Mouse (Mus musculus) hindbrain, embryonic 14.5 days (tissue): ENCODE data around the gene Pbxip1. TPM values are rescaled to one million over a fixed set of nuclear protein-coding genes. Genes with fewer than 3 reads are reported as not detected.

Experiments used
- ATAC-seq: fragments of 200-750 bp; cut with Nextera tagmentation; 2 replicates; pipeline ENCODE4 v1.8.0; 2017; ENCODE audit warnings: moderate number of reproducible peaks, mild to moderate bottlenecking, moderate TSS enrichment, moderate library complexity; ENCODE audit not compliant: low FRiP score
- DNase-seq: peaks from one replicate; pipeline ENCODE4 v3.0.0-alpha.2; 2015; ENCODE audit warnings: low spot score
- H3K27ac ChIP-seq: fragments of 300-500 bp; sonication (generic); 2 replicates; pipeline ENCODE4 v1.5.1; 2014; ENCODE audit warnings: mild to moderate bottlenecking, moderate library complexity
- H3K27me3 ChIP-seq: fragments of 300-500 bp; sonication (generic); 2 replicates; pipeline ENCODE4 v1.6.1; 2014; ENCODE audit warnings: mild to moderate bottlenecking, low read length, mixed read lengths; ENCODE audit not compliant: control insufficient read depth, insufficient read depth
- H3K36me3 ChIP-seq: fragments of 300-500 bp; sonication (generic); replicated peaks from 2 replicates; pipeline ENCODE4 v1.6.1; 2014; ENCODE audit not compliant: control insufficient read depth, insufficient read depth
- H3K4me1 ChIP-seq: fragments of 300-500 bp; sonication (generic); replicated peaks from 2 replicates; pipeline ENCODE4 v1.6.1; 2014; ENCODE audit warnings: antibody characterized with exemption, low read length, mixed read lengths; ENCODE audit not compliant: control insufficient read depth, insufficient read depth
- H3K4me2 ChIP-seq: fragments of 300-500 bp; sonication (generic); replicated peaks from 2 replicates; pipeline ENCODE4 v1.6.1; 2014; ENCODE audit warnings: mild to moderate bottlenecking, moderate library complexity
- H3K4me3 ChIP-seq: fragments of 300-500 bp; sonication (generic); replicated peaks from 2 replicates; pipeline ENCODE4 v1.5.1; 2014; ENCODE audit warnings: mild to moderate bottlenecking, low read length
- H3K9ac ChIP-seq: fragments of 300-500 bp; sonication (generic); 2 replicates; pipeline ENCODE4 v1.6.1; 2014
- H3K9me3 ChIP-seq: fragments of 300-500 bp; sonication (generic); 2 replicates; pipeline ENCODE4 v1.6.1; 2016; ENCODE audit warnings: low read length; ENCODE audit not compliant: control insufficient read depth
- WGBS: fragments of 180-500 bp; shearing (Covaris S2); extraction: QIAGEN DNeasy Blood & Tissue Kit; methylation state at CpG from one replicate; pipeline ENCODE4 v1.1.7; 2014; 5-methylcytosine and 5-hydroxymethylcytosine counted together
- polyA plus RNA-seq: library from polyadenylated mRNA; unstranded; fragments of >200 nt; fragmentation: Nextera tagmentation; extraction: Ambion mirVana; gene quantifications from 2 replicates; pipeline ENCODE4 v1.2.1, GENCODE M21; 2014

Gene Pbxip1
- polyA plus RNA-seq, 1 experiment from 2014 or later = 12.8 TPM

DNA sequence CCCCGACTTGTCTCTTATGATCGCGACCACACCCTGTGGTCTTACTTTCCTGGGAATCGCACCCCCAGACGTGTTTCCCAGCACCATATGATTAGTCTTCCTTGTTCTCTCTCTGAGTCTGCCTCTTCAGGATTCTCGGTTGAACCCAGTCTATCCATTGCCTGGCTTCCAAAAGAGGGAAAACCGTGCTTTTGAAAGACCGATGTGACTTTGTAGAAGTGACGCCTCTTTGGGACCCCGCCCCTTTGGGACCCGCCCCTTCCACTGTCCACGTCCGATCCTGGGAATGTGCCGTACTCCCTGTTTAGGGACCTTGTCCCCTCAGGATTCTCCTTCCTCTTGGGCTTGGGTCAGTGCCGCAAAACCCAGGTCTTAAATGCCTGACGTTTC is 17.6 kb upstream of the Pbxip1 start:
- WGBS = under 1% methylated on average over 16 of the region's 16 CpGs
- H3K4me1 ChIP-seq = peaks cover 29% of the 10 kb centered on the region
- peak overlapping the region; percentile 88 for H3K4me2 ChIP-seq
- H3K4me3 ChIP-seq = peak overlapping the region; percentile 55
- ATAC-seq (peak; percentile 2; the same call in 1 of the 2 replicates), DNase-seq (peak; percentile 60)
- peak overlapping the region; percentile 59 for H3K9ac ChIP-seq
- no peaks in the 10 kb centered on the region for H3K27me3 ChIP-seq
- no peaks in the 10 kb centered on the region for H3K9me3 ChIP-seq
- peak overlapping the region; percentile 90 for H3K27ac ChIP-seq
- peaks cover 18% of the 10 kb centered on the region for H3K36me3 ChIP-seq

DNA sequence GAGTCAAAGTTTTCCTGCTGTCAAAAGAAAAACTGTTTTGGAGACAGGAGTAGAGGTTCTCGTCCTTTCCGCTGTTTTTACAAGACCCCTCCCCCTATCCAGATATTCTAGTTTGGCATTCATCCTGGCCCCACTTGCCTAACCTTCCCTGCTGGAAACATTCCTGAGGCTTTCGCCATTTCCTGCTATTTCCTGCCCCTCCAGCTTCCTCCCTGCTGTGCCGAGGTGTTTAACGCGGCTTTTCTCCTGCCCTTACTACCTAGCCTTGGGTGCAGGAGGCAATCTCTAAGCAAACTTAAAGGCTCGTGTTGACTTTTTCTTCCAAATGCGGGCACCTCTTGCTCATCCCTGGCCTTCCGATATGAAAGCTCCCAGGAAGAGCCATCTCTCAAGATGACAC is 16.9 kb upstream of the Pbxip1 start:
- no peak for ATAC-seq
- Histone ChIP-seq H3K36me3 (peaks cover 15% of the 10 kb centered on the region), H3K4me3 (peak overlapping the region; percentile 55), H3K27ac (peak overlapping the region; percentile 90), H3K27me3 (no peaks in the 10 kb centered on the region), H3K4me1 (peaks cover 29% of the 10 kb centered on the region), H3K4me2 (peak overlapping the region; percentile 88), H3K9ac (peak overlapping the region; percentile 59), H3K9me3 (no peaks in the 10 kb centered on the region)
- WGBS = 3% methylated on average over 9 of the region's 9 CpGs
- no peak for DNase-seq

DNA sequence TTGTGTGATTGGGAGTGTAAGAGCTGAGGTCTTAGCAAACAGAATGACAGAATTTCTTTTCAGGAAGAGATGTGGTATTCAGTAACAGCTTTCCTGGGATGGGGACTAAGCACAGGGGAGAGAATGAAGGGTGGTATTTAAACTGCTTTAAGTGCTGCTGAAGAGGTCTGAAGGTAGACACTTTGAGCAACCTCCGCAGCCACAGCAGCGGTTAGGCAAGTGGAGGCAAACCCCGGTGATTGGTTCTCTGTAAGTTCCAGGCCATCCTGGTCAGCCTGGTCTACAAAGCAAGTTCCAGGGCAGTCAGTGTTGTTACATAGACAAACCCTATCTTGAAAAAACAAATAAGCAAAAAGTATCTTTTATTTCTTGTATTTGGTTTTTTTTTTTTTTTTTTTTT is 16.5 kb upstream of the Pbxip1 start:
- Histone ChIP-seq H3K27me3 (no peaks in the 10 kb centered on the region), H3K4me3 (peak overlapping the region; percentile 55; the same call in 1 of the 2 replicates), H3K4me2 (peak overlapping the region; percentile 88), H3K9me3 (no peaks in the 10 kb centered on the region), H3K36me3 (peaks cover 15% of the 10 kb centered on the region), H3K9ac (0 out of 2 replicates have a peak overlapping the region, but pooled peaks have one; percentile 59), H3K4me1 (peaks cover 29% of the 10 kb centered on the region), H3K27ac (peak overlapping the region; percentile 90; the same call in 1 of the 2 replicates)
- no peak for DNase-seq
- no peak for ATAC-seq
- 43% methylated on average over 3 of the region's 3 CpGs for WGBS

DNA sequence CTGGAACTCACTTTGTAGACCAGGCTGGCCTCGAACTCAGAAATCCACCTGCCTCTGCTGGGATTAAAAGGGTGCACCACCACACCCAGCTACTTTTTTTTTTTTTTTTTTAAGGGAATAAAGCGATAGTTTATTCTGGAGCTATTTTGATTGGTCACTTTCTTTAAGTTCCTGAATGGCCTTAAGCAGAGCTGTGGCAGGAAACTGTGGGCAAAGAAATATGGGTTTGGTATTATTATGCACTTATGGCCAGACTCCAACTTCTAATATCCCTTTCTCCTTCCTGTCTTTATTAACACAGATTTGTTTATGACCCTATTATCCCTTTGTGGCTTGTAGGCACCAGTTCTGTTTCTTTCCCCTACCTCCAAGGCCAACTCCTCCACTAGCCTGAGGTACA is 16.1 kb upstream of the Pbxip1 start:
- Histone ChIP-seq H3K36me3 (peaks cover 12% of the 10 kb centered on the region; the same call in 1 of the 2 replicates), H3K9me3 (no peaks in the 10 kb centered on the region), H3K9ac (no peak overlapping the region), H3K4me2 (peak overlapping the region; percentile 56), H3K4me3 (no peak overlapping the region), H3K27ac (peak overlapping the region; percentile 50; the same call in 1 of the 2 replicates), H3K4me1 (peaks cover 29% of the 10 kb centered on the region), H3K27me3 (no peaks in the 10 kb centered on the region)
- DNase-seq (no peak), ATAC-seq (no peak)
- WGBS = 71% methylated on average over 2 of the region's 2 CpGs

DNA sequence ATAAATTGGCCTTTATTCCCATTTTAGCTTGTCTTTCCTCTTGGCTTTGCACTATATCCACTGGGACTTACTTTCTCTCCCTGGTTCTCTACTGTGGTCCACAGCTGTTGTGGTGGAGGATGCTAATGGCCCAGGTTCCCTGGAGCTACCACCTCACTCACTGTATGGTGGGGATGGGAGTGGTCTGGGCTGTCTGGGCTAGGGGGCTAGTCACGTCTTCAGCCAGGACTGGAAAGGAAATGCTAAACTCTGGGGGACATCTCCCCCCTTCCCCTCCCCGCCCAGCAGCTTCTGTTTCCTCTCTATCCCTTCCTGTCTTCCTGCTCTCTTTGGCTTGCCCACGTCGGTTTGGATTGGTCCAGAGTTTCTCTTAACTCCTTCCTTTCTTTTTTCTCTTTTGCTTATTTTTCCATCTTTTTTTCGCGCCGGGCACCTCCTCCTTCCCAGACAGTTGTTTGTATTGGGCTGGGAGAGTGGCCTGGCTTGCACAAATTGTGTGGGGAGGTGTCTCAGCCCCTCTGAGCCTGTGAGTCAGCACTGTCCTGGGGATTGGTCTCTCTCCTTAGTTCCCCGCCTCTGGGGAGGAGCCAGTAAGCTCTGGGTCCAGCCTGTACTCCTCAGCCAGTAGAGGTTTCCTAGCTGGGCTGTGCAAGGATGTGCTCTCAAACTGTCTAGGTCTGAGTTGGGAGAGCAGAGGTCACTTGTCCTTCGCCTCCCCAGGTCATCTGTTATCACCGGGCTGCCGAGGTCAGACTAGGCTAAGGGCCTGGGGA is 15.3 kb upstream of the Pbxip1 start:
- Histone ChIP-seq H3K27ac (peak overlapping the region; percentile 50; the same call in 1 of the 2 replicates), H3K9me3 (no peaks in the 10 kb centered on the region), H3K4me1 (peaks cover 29% of the 10 kb centered on the region), H3K4me2 (peak overlapping the region; percentile 56), H3K9ac (peak overlapping the region; percentile 57), H3K36me3 (0 out of 2 replicates have a peak, but pooled peaks cover 7% of the 10 kb centered on the region), H3K27me3 (no peaks in the 10 kb centered on the region), H3K4me3 (peak overlapping the region; percentile 27)
- DNase-seq (peak; percentile 48), ATAC-seq (peak; percentile 54; the same call in 1 of the 2 replicates)
- WGBS = 3% methylated on average over 11 of the region's 11 CpGs

DNA sequence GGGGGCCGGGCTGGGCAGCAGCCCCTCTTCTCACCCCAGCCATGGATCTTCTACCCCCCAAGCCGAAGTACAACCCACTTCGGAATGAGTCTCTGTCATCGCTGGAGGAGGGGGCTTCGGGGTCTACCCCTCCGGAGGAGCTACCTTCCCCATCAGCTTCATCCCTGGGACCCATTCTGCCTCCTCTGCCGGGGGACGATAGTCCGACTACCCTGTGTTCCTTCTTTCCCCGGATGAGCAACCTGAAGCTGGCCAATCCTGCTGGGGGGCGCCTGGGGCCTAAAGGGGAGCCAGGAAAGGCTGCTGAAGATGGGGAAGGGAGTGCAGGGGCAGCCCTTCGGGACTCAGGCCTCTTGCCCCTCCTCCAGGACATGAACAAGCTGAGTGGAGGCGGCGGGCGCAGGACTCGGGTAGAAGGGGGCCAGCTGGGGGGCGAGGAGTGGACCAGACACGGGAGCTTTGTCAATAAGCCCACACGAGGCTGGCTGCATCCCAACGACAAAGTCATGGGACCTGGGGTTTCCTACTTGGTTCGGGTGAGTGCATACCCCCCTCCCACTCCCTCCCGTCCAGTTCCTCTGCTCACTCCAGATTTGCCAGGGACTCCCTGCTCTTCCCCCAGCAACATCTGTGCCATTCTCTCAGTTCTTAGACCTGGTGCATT is 14.6 kb upstream of the Pbxip1 start:
- Histone ChIP-seq H3K4me1 (peaks cover 29% of the 10 kb centered on the region), H3K9ac (peak overlapping the region; percentile 57), H3K9me3 (no peaks in the 10 kb centered on the region), H3K4me3 (peak overlapping the region; percentile 27), H3K4me2 (peak overlapping the region; percentile 56), H3K36me3 (peaks cover 14% of the 10 kb centered on the region), H3K27me3 (no peaks in the 10 kb centered on the region), H3K27ac (peak overlapping the region; percentile 16; the same call in 1 of the 2 replicates)
- ATAC-seq = no peak
- DNase-seq = no peak
- WGBS = 11% methylated on average over 21 of the region's 22 CpGs

DNA sequence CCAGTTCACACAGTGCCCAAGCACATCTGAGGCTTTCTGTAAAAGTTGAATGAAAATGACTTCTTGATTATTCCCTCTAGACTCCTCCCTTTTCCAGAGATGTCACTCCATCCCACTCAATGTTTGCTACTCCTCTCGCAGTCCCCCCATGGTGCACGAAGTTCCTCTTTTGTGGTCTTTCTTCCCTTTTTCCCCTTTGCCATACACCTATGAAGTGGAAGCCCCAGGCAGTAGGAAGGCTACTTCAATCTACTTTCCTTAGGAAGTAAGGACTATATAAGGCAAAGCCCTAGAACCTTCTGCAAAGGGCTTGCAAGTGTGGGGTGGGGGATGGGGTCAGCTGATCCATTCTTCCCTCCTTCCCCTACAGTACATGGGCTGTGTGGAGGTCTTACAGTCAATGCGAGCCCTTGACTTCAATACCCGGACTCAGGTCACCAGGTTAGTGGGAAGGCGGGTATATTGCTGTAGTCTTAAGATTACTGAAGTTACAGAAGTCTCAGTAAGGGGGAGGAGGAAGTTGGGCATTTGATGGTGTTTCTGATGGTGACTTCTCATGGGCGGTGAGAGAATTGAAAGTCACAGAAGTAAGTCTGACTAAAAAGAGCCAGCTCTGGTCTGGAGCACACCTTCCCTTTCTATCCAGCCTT is 13.8 kb upstream of the Pbxip1 start:
- no peak for DNase-seq
- H3K4me3 ChIP-seq = peak overlapping the region; percentile 27; the same call in 1 of the 2 replicates
- H3K4me1 ChIP-seq = peaks cover 24% of the 10 kb centered on the region
- no peaks in the 10 kb centered on the region for H3K27me3 ChIP-seq
- 71% methylated on average over 6 of the region's 6 CpGs for WGBS
- H3K9ac ChIP-seq = no peak overlapping the region
- H3K27ac ChIP-seq = no peak overlapping the region
- peaks cover 22% of the 10 kb centered on the region for H3K36me3 ChIP-seq
- no peaks in the 10 kb centered on the region for H3K9me3 ChIP-seq
- no peak for ATAC-seq
- H3K4me2 ChIP-seq = peak overlapping the region; percentile 56

DNA sequence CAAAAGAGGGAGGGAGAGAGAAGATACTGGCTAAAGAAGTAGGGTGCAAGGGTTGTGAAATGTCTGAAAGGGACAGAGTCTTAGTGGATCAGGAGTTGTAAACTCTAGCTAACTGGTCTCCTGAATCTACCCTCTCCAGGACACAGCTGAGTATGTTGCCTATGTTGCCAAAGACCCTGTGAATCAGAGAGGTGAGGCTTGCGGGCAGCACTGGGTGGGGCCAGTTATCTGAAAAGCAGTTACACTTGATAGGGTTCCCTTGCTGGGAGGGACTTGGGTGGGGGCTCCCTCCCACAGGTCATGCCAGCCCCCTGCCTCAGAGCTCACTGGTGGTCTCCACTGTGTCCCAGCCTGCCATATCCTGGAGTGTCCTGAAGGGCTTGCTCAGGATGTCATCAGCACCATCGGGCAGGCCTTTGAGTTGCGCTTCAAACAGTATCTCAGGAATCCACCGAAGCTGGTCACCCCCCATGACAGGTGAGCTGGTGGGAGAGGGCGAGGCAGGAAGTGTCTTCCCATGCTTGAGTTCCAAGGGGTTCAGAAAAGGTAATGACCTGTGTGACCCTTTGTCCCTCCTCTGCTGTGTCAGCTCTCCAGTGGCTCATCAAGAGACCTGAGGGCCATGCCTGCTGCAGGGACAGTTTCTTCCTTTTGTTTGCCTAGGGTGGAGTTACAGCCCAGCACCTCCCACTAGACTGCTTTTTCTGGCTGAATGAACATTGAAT is 11.9 kb upstream of the Pbxip1 start:
- H3K4me1 ChIP-seq = peaks cover 18% of the 10 kb centered on the region
- no peaks in the 10 kb centered on the region for H3K27me3 ChIP-seq
- no peak for DNase-seq
- H3K9me3 ChIP-seq = no peaks in the 10 kb centered on the region
- no peak for ATAC-seq
- no peak overlapping the region for H3K4me2 ChIP-seq
- no peak overlapping the region for H3K9ac ChIP-seq
- 88% methylated on average over 5 of the region's 5 CpGs for WGBS
- no peak overlapping the region for H3K4me3 ChIP-seq
- H3K36me3 ChIP-seq = peaks cover 27% of the 10 kb centered on the region
- H3K27ac ChIP-seq = no peak overlapping the region
